Mouse (Mus musculus) spleen, postnatal 10 days (tissue): Measurements from ENCODE around the gene Lrmda.
A peak's percentile ranks its signal among the peaks of the same experiment; 100 is the strongest.

Experiments
- DNase-seq, 2 experiments: peaks; one replicate each; pipeline ENCODE4 v3.0.0; 2021 to 2022; ENCODE audit warnings: low spot score in 2 of 2

Lrmda gene

GRCm38 (mm10) chr14:22156991-22157390, 137.5 kb downstream of the Lrmda start:
- DNase-seq = no peak

- no peak for DNase-seq
These were observed 141.9 kb downstream of the Lrmda start for GRCm38 (mm10) chr14:22161416-22161815.

GRCm38 (mm10) chr14:22167285-22167684, 147.8 kb downstream of the Lrmda start:
- no peak for DNase-seq

- no peak for DNase-seq
These were observed 148.7 kb downstream of the Lrmda start for GRCm38 (mm10) chr14:22168077-22168794.

- DNase-seq = no peak
These were observed 149.5 kb downstream of the Lrmda start for GRCm38 (mm10) chr14:22168795-22169568.

- no peak for DNase-seq
These were observed 155.2 kb downstream of the Lrmda start for GRCm38 (mm10) chr14:22174757-22175156.

GRCm38 (mm10) chr14:22179761-22180160, 160.2 kb downstream of the Lrmda start:
- no peak for DNase-seq

GRCm38 (mm10) chr14:22181508-22181907, 162.0 kb downstream of the Lrmda start:
- DNase-seq = no peak

GRCm38 (mm10) chr14:22183195-22183594, 163.7 kb downstream of the Lrmda start:
- peak in 1 of 2 experiments; percentile 14 for DNase-seq

- no peak for DNase-seq
These were observed 165.9 kb downstream of the Lrmda start for GRCm38 (mm10) chr14:22185452-22185851.

- DNase-seq = no peak
These were observed 170.6 kb downstream of the Lrmda start for GRCm38 (mm10) chr14:22190111-22190510.

- DNase-seq = no peak
These were observed 172.7 kb downstream of the Lrmda start for GRCm38 (mm10) chr14:22192185-22192584.

- DNase-seq = no peak
These were observed 178.5 kb downstream of the Lrmda start for GRCm38 (mm10) chr14:22198021-22198420.

- DNase-seq = no peak
These were observed 179.3 kb downstream of the Lrmda start for GRCm38 (mm10) chr14:22198641-22199425.

GRCm38 (mm10) chr14:22201667-22202066, 182.2 kb downstream of the Lrmda start:
- no peak for DNase-seq

- DNase-seq = no peak
These were observed 191.1 kb downstream of the Lrmda start for GRCm38 (mm10) chr14:22210601-22211000.

- no peak for DNase-seq
These were observed 198.7 kb downstream of the Lrmda start for GRCm38 (mm10) chr14:22218183-22218582.

GRCm38 (mm10) chr14:22222038-22222437, 202.5 kb downstream of the Lrmda start:
- no peak for DNase-seq

- DNase-seq = no peak
These were observed 203.1 kb downstream of the Lrmda start for GRCm38 (mm10) chr14:22222574-22222973.

GRCm38 (mm10) chr14:22226205-22226604, 206.7 kb downstream of the Lrmda start:
- no peak for DNase-seq

- DNase-seq = no peak
These were observed 208.9 kb downstream of the Lrmda start for GRCm38 (mm10) chr14:22228253-22228968.

- DNase-seq = no peak
These were observed 220.8 kb downstream of the Lrmda start for GRCm38 (mm10) chr14:22240315-22240714.
